Mouse (Mus musculus): ENCODE measurements around the gene Sh2d6.

Gene Sh2d6

DNA sequence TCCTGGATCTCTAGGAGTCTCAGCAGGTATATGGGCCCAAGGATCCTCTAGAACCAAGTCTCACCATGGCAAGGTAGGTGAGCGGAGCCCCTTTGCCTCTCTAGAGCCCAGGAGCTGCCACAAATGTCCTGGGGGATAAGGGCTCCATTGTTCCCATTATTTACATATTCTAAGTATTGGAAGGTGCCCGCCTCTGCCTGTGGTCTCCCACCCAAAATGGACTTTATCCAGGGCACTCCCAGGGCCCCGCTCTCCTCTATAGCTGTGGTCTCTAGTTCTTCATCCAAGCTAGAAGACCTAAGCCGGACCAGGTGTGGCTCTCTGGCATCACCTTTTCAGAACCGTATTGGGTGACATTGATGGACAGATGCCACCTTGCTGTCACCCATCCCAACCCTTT is at the start of gene Sh2d6:
Sh2d6 (minus strand) TSS at position 101 of the 400 bp plus-strand sequence.
- no peak for DNase-seq

DNA sequence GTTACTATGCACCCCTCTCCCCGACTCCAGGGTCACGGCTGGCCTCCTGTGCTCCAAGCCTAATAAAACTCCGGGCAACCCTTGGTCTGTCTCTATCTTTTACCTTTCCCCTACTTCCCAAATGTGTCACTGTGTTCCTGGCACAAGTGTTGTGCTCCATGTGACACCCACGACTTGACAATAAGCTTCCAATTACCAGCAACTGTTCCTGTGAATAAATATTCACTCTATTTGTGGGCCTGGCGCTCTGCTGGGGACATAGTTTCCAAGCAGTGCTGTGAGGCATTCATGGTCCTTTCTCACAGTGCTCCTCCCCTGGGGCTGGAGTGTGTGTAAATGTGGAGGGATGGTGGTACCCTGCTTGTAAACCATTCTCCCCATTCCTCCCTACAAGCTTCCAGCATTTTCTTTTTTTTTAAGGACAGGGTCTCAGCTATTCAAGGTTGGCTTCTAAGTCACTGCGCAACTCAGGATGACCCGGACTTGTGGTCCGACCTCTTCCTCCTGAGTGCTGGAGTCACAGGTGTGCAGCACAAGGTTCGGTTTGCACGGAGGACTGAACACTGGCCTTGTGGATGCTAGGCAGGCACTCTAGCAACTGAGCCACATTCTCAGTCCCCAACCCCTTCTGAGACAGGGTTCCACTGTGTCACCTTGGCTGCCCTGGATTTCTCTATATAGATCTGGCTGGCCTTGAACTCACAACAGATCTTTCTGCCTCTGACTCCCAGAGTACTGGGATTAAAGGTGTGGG is 49.3 kb upstream of the Sh2d6 start:
- DNase-seq: no peak

- DNase-seq: no peak
Measured at GRCm38 (mm10) chr6:72568736-72569135, 47.2 kb upstream of the Sh2d6 start.

- DNase-seq: no peak
Measured at GRCm38 (mm10) chr6:72567508-72567907, 46.0 kb upstream of the Sh2d6 start.

DNA sequence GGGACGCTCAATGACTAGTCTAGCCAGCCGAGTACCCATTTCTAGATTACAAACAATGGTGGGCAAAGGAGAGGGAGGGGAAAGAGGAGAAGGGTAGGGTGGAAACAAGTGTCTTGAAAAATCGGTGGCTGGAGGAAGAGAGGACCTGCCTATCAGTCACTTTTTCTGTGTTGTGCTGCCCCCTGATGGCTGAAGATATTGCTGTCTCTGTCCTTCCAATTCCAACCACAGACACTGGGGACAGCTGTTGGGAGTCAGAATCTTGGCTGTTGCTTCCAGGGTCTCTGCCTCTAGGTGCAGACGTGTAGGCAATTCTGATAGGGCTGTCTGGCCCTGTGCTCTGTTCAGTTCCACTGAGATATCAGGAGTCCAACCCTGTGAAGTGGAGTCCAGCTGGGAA is 44.5 kb upstream of the Sh2d6 start:
- DNase-seq: peak; percentile 81

- no peak for DNase-seq
Measured at GRCm38 (mm10) chr6:72565506-72565905, 44.0 kb upstream of the Sh2d6 start.

- no peak for DNase-seq
Measured at GRCm38 (mm10) chr6:72562894-72563293, 41.4 kb upstream of the Sh2d6 start.

GRCm38 (mm10) chr6:72562486-72562885 is 41.0 kb upstream of the Sh2d6 start:
- no peak for DNase-seq

- no peak for DNase-seq
Measured at GRCm38 (mm10) chr6:72560801-72561200, 39.3 kb upstream of the Sh2d6 start.

GRCm38 (mm10) chr6:72553079-72553412 is 31.5 kb upstream of the Sh2d6 start:
- DNase-seq: no peak

- peak; percentile 48 for DNase-seq
Measured at GRCm38 (mm10) chr6:72552171-72553078, 30.9 kb upstream of the Sh2d6 start.

GRCm38 (mm10) chr6:72550503-72551100 is 29.1 kb upstream of the Sh2d6 start:
- no peak for DNase-seq

DNA sequence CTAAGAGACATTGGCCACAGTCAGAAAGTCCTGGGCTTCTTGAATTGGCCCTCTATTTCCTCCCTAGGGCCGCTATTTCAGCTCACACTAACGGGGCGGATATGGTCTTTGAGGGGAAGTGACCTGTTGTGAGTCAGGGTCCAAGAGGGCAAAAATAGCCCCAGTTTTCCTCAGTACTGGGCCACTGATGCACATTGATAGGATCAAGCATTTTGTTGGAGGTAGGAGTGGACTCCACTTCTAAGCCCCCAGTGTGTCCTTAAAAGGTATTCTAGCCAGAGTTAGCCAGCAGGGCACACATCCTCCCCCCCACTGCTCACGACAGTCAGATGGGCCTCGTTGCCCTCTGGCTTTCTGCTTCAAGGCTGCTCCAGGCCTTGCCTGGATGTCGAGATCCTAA is 28.5 kb upstream of the Sh2d6 start:
- no peak for DNase-seq

DNA sequence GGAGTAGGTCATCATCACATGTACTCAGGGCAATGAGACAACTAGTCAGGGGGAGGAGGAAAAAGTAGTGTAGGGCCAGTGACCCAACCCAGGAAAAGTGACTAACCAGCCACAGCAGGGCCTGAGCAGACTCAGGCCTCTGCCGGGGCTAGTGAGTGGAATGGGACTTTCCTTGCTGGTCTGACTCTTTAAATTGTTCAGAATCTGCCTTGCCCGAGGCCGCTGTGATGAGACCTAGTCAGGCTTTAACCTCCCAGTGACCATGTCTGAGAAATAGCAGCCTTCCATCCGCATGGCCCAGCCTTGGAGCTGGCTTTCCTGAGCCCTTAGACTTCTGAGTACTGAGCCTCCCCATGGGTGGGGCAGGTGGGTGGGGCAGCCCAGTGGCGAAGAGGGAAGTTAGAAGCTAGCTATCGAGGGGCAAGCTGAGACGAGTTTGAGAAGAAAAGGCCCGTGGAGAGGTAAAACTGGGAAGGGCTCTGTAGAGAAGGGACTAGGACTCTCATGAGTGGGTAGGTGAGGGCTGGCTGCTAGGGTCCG is 27.6 kb upstream of the Sh2d6 start:
- DNase-seq: no peak

GRCm38 (mm10) chr6:72547862-72548261 is 26.4 kb upstream of the Sh2d6 start:
- DNase-seq: no peak

- no peak for DNase-seq
Measured at GRCm38 (mm10) chr6:72547121-72547520, 25.6 kb upstream of the Sh2d6 start.

DNA sequence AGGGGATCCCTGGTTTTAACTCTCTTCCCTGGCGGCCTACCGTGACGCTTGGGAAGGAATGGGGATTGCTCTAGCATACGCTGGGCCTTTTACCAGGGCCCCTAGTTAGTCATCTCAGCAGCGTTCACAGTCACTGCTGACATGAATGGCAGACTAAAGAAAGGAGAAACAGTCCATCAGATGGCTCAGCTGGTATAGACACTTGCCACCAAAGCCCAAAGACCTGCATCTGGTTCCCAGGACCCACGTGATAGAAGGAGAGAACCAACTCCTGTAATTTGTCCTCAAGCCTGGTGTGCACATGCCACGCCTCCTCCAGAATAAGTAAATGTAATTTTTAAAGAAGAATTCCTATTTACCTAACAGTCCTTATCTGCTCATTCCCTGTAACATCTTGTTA is 23.9 kb upstream of the Sh2d6 start:
- DNase-seq: no peak

DNA sequence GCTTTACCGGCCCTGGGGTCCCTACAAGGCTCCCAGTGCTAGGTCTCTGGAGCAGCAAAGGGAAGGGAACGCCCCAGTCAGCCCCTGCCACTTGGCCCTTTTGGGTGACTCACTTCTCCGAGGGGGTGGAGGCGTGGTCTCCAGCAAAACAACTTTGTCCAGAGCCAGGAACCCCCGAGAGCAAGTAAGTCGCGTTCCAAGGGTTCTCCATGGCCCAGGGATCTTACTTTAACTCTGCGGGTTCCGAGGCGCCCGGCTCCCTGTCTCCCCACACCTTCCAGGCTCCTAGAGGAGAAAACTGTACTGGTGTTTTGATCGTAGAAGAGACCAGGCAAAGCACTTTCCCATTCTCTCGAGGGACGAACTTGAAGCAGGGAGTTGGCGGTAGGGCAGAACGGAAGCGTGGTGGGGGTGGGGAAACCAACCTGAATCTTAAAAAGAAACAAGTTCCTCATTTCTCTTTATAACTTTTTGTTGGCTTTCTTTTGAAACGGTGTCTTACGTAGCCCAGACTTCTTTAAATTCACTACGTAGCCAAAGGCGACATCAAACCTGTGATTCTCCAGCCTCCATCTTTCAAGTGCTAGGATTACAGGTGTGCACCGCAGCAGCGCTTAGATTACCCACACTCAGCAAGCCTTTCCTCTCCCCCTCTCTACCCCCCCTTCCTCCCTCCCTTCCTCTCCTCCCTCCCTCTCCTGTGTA is 22.9 kb upstream of the Sh2d6 start, which contains the start of gene Capg:
Capg (plus strand) TSS at position 109 of the 705 bp plus-strand sequence.
- no peak for DNase-seq

- no peak for DNase-seq
Measured at GRCm38 (mm10) chr6:72543265-72543850, 21.9 kb upstream of the Sh2d6 start.

- DNase-seq: peak; percentile 83
Measured at GRCm38 (mm10) chr6:72538562-72539031, 17.1 kb upstream of the Sh2d6 start.

- no peak for DNase-seq
Measured at GRCm38 (mm10) chr6:72537998-72538500, 16.5 kb upstream of the Sh2d6 start.

- DNase-seq: peak; percentile 68
Measured at GRCm38 (mm10) chr6:72535165-72535564, 13.7 kb upstream of the Sh2d6 start.
